Mouse (Mus musculus) intestine, embryonic 16.5 days (tissue): Measurements from ENCODE around the gene Myo10. TPM values are rescaled to one million over a fixed set of nuclear protein-coding genes. Genes with fewer than 3 reads are reported as not detected.
A peak's percentile ranks its signal among the peaks of the same experiment; 100 is the strongest.

Experiments used
- ATAC-seq: fragments of 200-750 bp; cut with Nextera tagmentation; 2 replicates; pipeline ENCODE4 v1.8.0; 2017; ENCODE audit warnings: moderate TSS enrichment, moderate library complexity
- H3K27ac ChIP-seq: fragments of 300-500 bp; sonication (generic); 2 replicates; pipeline ENCODE4 v1.5.1; 2014; ENCODE audit warnings: mild to moderate bottlenecking, low read length
- H3K27me3 ChIP-seq: fragments of 300-500 bp; sonication (generic); replicated peaks from 2 replicates; pipeline ENCODE4 v1.6.1; 2014; ENCODE audit warnings: low read length, control low read depth, mixed read lengths; ENCODE audit not compliant: control insufficient read depth, insufficient read depth
- H3K36me3 ChIP-seq: fragments of 300-500 bp; sonication (generic); 2 replicates; pipeline ENCODE4 v1.6.1; 2014; ENCODE audit warnings: low read length, control low read depth; ENCODE audit not compliant: control insufficient read depth, insufficient read depth
- H3K4me1 ChIP-seq: fragments of 300-500 bp; sonication (generic); 2 replicates; pipeline ENCODE4 v1.6.1; 2014; ENCODE audit warnings: low read length, control low read depth, mixed read lengths; ENCODE audit not compliant: control insufficient read depth, insufficient read depth
- H3K4me2 ChIP-seq: fragments of 300-500 bp; sonication (generic); 2 replicates; pipeline ENCODE4 v1.6.1; 2014; ENCODE audit warnings: low read depth, low read length, control low read depth
- H3K4me3 ChIP-seq: fragments of 300-500 bp; sonication (generic); 2 replicates; pipeline ENCODE4 v1.5.1; 2014; ENCODE audit warnings: mild to moderate bottlenecking, low read length
- H3K9ac ChIP-seq: fragments of 300-500 bp; sonication (generic); 2 replicates; pipeline ENCODE4 v1.6.1; 2014; ENCODE audit warnings: low read depth, low read length
- H3K9me3 ChIP-seq: fragments of 300-500 bp; sonication (generic); 2 replicates; pipeline ENCODE4 v1.6.1; 2016; ENCODE audit warnings: low read length, control low read depth; ENCODE audit not compliant: control insufficient read depth
- whole genome bisulfite sequencing: fragments of 180-500 bp; shearing (Covaris S2); extraction: QIAGEN DNeasy Blood & Tissue Kit; methylation state at CpG from one replicate; pipeline ENCODE4 v1.1.7; 2014; 5-methylcytosine and 5-hydroxymethylcytosine counted together
- polyA plus RNA-seq: library from polyadenylated mRNA; unstranded; fragments of >200 nt; fragmentation: Nextera tagmentation; extraction: Ambion mirVana; gene quantifications from 2 replicates; pipeline ENCODE4 v1.2.1, GENCODE M21; 2015

Myo10 gene
- polyA plus RNA-seq, 1 experiment from 2014 or later: 17.7 TPM

DNA sequence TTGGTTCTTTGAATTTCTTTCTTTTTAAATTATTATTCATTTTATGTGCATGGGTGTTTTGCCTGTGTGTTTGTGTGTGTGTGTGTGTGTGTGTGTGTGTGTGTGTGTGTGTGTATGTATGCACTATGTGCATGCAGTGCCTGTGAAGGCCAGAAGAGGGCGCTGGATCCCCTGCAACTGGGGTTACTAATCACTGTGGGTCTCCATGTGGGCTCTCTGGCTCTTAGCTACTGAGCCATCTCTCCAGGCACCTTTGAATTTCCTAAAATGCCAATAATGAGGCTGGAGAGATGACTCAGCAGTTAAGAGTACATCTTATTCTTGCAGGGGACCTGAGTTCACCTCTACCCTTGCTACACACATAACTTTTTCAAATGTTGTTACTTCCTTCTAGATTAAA lies 18.1 kb upstream of the Myo10 start:
- Histone ChIP-seq H3K9me3 (no peaks in the 10 kb centered on the region), H3K36me3 (no peaks in the 10 kb centered on the region), H3K4me3 (no peak overlapping the region), H3K9ac (no peak overlapping the region), H3K4me1 (peaks cover 4% of the 10 kb centered on the region; the same call in 1 of the 2 replicates), H3K4me2 (no peak overlapping the region), H3K27me3 (no peaks in the 10 kb centered on the region), H3K27ac (no peak overlapping the region)
- ATAC-seq: no peak
- WGBS: 64% methylated on average over 1 of the region's 1 CpGs

GRCm38 (mm10) chr15:25605376-25605775 lies 16.9 kb upstream of the Myo10 start:
- Histone ChIP-seq H3K4me3 (no peak overlapping the region), H3K4me1 (peaks cover 4% of the 10 kb centered on the region; the same call in 1 of the 2 replicates), H3K9ac (no peak overlapping the region), H3K9me3 (no peaks in the 10 kb centered on the region), H3K36me3 (no peaks in the 10 kb centered on the region), H3K4me2 (no peak overlapping the region), H3K27ac (no peak overlapping the region), H3K27me3 (no peaks in the 10 kb centered on the region)
- WGBS: 81% methylated on average over 4 of the region's 4 CpGs
- ATAC-seq: no peak

DNA sequence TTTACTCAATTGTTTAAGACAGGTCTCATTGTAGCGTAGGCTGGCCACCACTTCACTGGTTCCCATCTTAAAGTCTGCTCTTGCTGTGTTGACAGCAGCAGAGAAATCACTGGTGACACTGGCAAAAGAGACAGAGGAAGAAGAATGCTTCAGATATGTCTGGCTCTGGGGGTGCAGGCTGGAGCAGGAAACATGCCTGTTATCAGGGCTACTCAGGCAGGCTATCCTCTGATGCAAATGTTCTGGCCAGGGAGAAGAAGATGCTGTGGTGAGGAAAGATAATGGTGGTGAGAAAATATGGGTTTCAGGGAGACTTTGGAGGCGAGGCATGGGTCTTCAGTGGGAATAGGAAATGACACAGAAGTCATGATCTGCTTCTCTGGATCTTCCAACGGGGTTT lies 13.6 kb upstream of the Myo10 start:
- Histone ChIP-seq H3K9ac (no peak overlapping the region), H3K27ac (no peak overlapping the region), H3K9me3 (no peaks in the 10 kb centered on the region), H3K4me1 (peaks cover 7% of the 10 kb centered on the region; the same call in 1 of the 2 replicates), H3K27me3 (no peaks in the 10 kb centered on the region), H3K4me3 (no peak overlapping the region), H3K36me3 (no peaks in the 10 kb centered on the region), H3K4me2 (no peak overlapping the region)
- 60% methylated on average over 3 of the region's 3 CpGs for WGBS
- no peak for ATAC-seq

- no peaks in the 10 kb centered on the region for H3K36me3 ChIP-seq
- no peak overlapping the region for H3K27ac ChIP-seq
- H3K4me2 ChIP-seq: no peak overlapping the region
- H3K4me3 ChIP-seq: no peak overlapping the region
- no peaks in the 10 kb centered on the region for H3K27me3 ChIP-seq
- peaks cover 7% of the 10 kb centered on the region; the same call in 1 of the 2 replicates for H3K4me1 ChIP-seq
- H3K9ac ChIP-seq: no peak overlapping the region
- ATAC-seq: no peak
- WGBS: 33% methylated on average over 10 of the region's 10 CpGs
- no peaks in the 10 kb centered on the region for H3K9me3 ChIP-seq
Observed at GRCm38 (mm10) chr15:25609253-25609652, 13.1 kb upstream of the Myo10 start.

- Histone ChIP-seq H3K9ac (no peak overlapping the region), H3K9me3 (no peaks in the 10 kb centered on the region), H3K4me1 (peaks cover 7% of the 10 kb centered on the region; the same call in 1 of the 2 replicates), H3K4me2 (no peak overlapping the region), H3K27me3 (no peaks in the 10 kb centered on the region), H3K4me3 (no peak overlapping the region), H3K36me3 (no peaks in the 10 kb centered on the region), H3K27ac (no peak overlapping the region)
- WGBS: 62% methylated on average over 6 of the region's 6 CpGs
- peak; percentile 21 for ATAC-seq
Observed at GRCm38 (mm10) chr15:25611178-25611577, 11.1 kb upstream of the Myo10 start.

DNA sequence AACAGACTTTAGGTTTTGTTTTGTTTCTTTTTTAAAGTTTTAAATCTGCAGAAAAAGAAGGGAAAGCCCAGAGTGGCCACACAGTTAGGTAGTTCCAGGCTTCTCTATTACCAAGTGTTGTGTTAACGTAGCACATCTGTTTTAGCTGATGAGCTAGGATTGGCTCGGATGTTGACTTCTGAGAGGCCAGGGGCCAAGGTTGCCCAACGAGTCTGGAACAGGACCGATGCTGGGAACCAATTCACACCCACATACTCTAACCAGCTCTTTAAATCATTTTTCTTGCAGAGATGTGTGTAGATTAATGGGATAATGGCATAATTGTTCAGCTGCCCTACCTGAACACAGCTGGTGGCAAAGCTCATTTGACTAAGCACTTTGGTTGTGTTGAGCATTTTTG lies 1.8 kb upstream of the Myo10 start:
- Histone ChIP-seq H3K27ac (no peak overlapping the region), H3K4me1 (peaks cover 15% of the 10 kb centered on the region), H3K4me2 (no peak overlapping the region), H3K9ac (no peak overlapping the region), H3K27me3 (no peaks in the 10 kb centered on the region), H3K9me3 (no peaks in the 10 kb centered on the region), H3K4me3 (no peak overlapping the region), H3K36me3 (no peaks in the 10 kb centered on the region)
- ATAC-seq: no peak
- 75% methylated on average over 4 of the region's 4 CpGs for WGBS

- 8% methylated on average over 20 of the region's 20 CpGs for WGBS
- H3K36me3 ChIP-seq: no peaks in the 10 kb centered on the region
- no peaks in the 10 kb centered on the region for H3K27me3 ChIP-seq
- peak overlapping the region; percentile 42 for H3K9ac ChIP-seq
- H3K9me3 ChIP-seq: no peaks in the 10 kb centered on the region
- H3K4me3 ChIP-seq: peak overlapping the region; percentile 44
- peaks cover 15% of the 10 kb centered on the region for H3K4me1 ChIP-seq
- peak overlapping the region; percentile 57 for H3K4me2 ChIP-seq
- H3K27ac ChIP-seq: peak overlapping the region; percentile 19; the same call in 1 of the 2 replicates
- ATAC-seq: peak; percentile 58
Observed at GRCm38 (mm10) chr15:25621351-25622199, 750 bp upstream of the Myo10 start.

GRCm38 (mm10) chr15:25622867-25623471 lies 644 bp downstream of the Myo10 start:
- Histone ChIP-seq H3K9me3 (no peaks in the 10 kb centered on the region), H3K9ac (peak overlapping the region; percentile 86), H3K4me3 (peak overlapping the region; percentile 73), H3K4me2 (peak overlapping the region; percentile 57), H3K36me3 (no peaks in the 10 kb centered on the region), H3K4me1 (peaks cover 19% of the 10 kb centered on the region), H3K27me3 (no peaks in the 10 kb centered on the region), H3K27ac (peak overlapping the region; percentile 91)
- ATAC-seq: peak; percentile 28; the same call in 1 of the 2 replicates
- WGBS: under 1% methylated on average over 61 of the region's 61 CpGs

- Histone ChIP-seq H3K4me3 (peak overlapping the region; percentile 73), H3K9ac (peak overlapping the region; percentile 86), H3K4me2 (peak overlapping the region; percentile 57), H3K36me3 (no peaks in the 10 kb centered on the region), H3K27me3 (no peaks in the 10 kb centered on the region), H3K9me3 (no peaks in the 10 kb centered on the region), H3K4me1 (peaks cover 19% of the 10 kb centered on the region), H3K27ac (no peak overlapping the region)
- ATAC-seq: no peak
- 5% methylated on average over 9 of the region's 9 CpGs for WGBS
Observed at GRCm38 (mm10) chr15:25623556-25624180, 1.3 kb downstream of the Myo10 start.
